Mouse (Mus musculus) kidney, postnatal 0 days (tissue): ENCODE results near the gene Dbp. TPM values are rescaled to one million over a fixed set of nuclear protein-coding genes. Genes with fewer than 3 reads are reported as not detected.
A peak's percentile ranks its signal among the peaks of the same experiment; 100 is the strongest.

ENCODE experiments used
- ATAC-seq: fragments of 200-750 bp; cut with Nextera tagmentation; replicated peaks from 2 replicates; pipeline ENCODE4 v1.8.0; 2017; ENCODE audit warnings: low read depth, moderate number of reproducible peaks, moderate TSS enrichment, moderate library complexity; ENCODE audit not compliant: low FRiP score
- DNase-seq: peaks from one replicate; pipeline ENCODE4 v3.0.0-alpha.2; 2016; ENCODE audit warnings: low spot score
- H3K27ac ChIP-seq: fragments of 300-500 bp; sonication (generic); 2 replicates; pipeline ENCODE4 v1.5.1; 2014; ENCODE audit warnings: mild to moderate bottlenecking
- H3K27me3 ChIP-seq: fragments of 300-500 bp; sonication (generic); 2 replicates; pipeline ENCODE4 v1.6.1; 2014; ENCODE audit warnings: low read length, mixed read lengths; ENCODE audit not compliant: insufficient read depth
- H3K36me3 ChIP-seq: fragments of 300-500 bp; sonication (generic); 2 replicates; pipeline ENCODE4 v1.6.1; 2014; ENCODE audit warnings: low read length, mixed read lengths; ENCODE audit not compliant: insufficient read depth
- H3K4me1 ChIP-seq: fragments of 300-500 bp; sonication (generic); replicated peaks from 2 replicates; pipeline ENCODE4 v1.6.1; 2014; ENCODE audit warnings: antibody characterized with exemption, low read length, mixed read lengths; ENCODE audit not compliant: insufficient read depth
- H3K4me2 ChIP-seq: fragments of 300-500 bp; sonication (generic); 2 replicates; pipeline ENCODE4 v1.6.1; 2014; ENCODE audit warnings: mild to moderate bottlenecking, low read length, moderate library complexity, mixed read lengths
- H3K4me3 ChIP-seq: fragments of 300-500 bp; sonication (generic); replicated peaks from 2 replicates; pipeline ENCODE4 v1.5.1; 2014; ENCODE audit warnings: low read depth, low read length
- H3K9ac ChIP-seq: fragments of 300-500 bp; sonication (generic); 2 replicates; pipeline ENCODE4 v1.6.1; 2014; ENCODE audit warnings: low read depth, low read length
- H3K9me3 ChIP-seq: fragments of 300-500 bp; sonication (generic); replicated peaks from 2 replicates; pipeline ENCODE4 v1.6.1; 2016; ENCODE audit warnings: low read length, inconsistent platforms, mixed read lengths
- CTCF ChIP-seq: IDR thresholded peaks from 2 replicates; pipeline ENCODE4 v1.5.1; 2016; ENCODE audit warnings: antibody characterized with exemption, low read depth, mild to moderate bottlenecking, moderate library complexity
- WGBS: fragments of 180-500 bp; shearing (Covaris S2); extraction: QIAGEN DNeasy Blood & Tissue Kit; methylation state at CpG from one replicate; pipeline ENCODE4 v1.1.7; 2014; 5-methylcytosine and 5-hydroxymethylcytosine counted together
- polyA plus RNA-seq: library from polyadenylated mRNA; unstranded; fragments of >200 nt; fragmentation: Nextera tagmentation; extraction: Ambion mirVana; gene quantifications from 2 replicates; pipeline ENCODE4 v1.2.1, GENCODE M21; 2015

Gene Dbp
- polyA plus RNA-seq, 1 experiment from 2014 or later, result 8.4 TPM

DNA sequence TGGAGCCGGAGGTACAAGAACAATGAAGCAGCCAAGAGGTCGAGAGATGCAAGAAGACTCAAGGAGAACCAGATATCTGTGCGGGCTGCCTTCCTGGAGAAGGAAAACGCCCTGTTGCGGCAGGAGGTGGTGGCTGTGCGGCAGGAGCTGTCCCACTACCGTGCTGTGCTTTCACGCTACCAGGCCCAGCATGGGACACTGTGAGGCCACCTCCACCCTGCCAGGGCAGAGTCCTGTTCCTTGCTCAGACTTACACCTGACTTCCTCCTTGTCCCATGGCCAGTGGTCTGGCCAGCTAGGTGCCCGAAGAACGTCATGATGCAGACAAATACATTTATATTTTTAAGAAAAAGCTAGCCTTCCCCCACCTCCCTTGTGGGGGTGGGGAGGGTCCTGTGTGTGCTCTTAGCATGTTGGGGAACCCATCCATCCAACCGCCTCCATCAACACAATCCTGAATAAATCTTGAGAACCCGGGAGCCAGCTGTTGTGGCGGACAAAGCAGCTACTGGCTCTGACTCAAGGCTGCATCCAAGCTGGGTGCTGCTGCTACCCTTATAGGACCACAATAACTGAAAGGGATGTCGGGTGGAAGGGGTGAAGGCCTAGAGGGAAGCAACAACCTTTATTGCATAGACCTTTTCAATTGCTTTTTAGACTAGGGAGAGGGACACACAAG, 4.9 kb downstream of the Dbp start:
- no peak for ATAC-seq
- Histone ChIP-seq H3K27ac (no peak overlapping the region), H3K4me2 (no peak overlapping the region), H3K4me3 (no peak overlapping the region), H3K36me3 (peaks cover 38% of the 10 kb centered on the region), H3K4me1 (peaks cover 18% of the 10 kb centered on the region), H3K9ac (no peak overlapping the region), H3K27me3 (no peaks in the 10 kb centered on the region), H3K9me3 (no peaks in the 10 kb centered on the region)
- WGBS, result 76% methylated on average over 14 of the region's 14 CpGs
- no peak for TF ChIP-seq CTCF
- no peak for DNase-seq

DNA sequence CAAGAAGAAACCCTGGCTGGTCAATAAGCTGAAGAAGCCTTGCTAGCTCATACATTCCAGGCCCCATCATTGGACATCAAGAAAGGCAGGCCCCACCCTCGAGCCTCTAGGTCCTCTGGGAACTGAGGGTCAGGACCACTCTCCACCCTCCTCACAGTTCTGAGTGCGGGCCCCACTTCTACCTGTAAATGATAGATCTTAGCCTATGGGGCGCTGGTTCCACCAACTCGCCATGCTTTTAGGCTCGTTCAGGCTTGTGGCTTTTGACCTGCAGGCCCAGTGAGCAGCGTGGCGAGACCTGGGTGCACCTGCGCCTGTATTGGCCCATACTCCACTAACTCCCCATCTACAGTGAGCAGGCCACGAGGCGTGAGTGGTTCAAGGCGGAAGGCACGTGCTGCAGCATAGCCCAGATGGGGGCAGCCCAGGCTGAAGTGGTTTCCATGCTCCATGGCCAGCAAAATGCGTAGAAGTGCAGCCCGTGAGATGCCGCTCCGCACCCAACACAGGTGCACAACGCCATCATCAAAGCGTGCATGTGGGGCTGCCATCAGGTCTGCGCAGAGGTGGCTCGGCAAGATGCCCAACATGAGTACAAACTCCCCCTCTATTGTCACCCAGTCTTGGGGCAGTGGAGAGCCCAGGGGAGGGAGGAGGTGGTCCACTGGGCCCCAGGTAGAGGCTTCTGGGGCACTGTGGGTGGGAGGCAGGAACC, 5.7 kb downstream of the Dbp start:
- H3K4me3 ChIP-seq, result no peak overlapping the region
- no peaks in the 10 kb centered on the region for H3K9me3 ChIP-seq
- no peaks in the 10 kb centered on the region for H3K27me3 ChIP-seq
- H3K4me1 ChIP-seq, result peaks cover 18% of the 10 kb centered on the region
- TF ChIP-seq CTCF, result no peak
- no peak overlapping the region for H3K9ac ChIP-seq
- DNase-seq, result no peak
- H3K36me3 ChIP-seq, result peaks cover 38% of the 10 kb centered on the region
- no peak for ATAC-seq
- no peak overlapping the region for H3K4me2 ChIP-seq
- no peak overlapping the region for H3K27ac ChIP-seq
- WGBS, result 87% methylated on average over 20 of the region's 20 CpGs

DNA sequence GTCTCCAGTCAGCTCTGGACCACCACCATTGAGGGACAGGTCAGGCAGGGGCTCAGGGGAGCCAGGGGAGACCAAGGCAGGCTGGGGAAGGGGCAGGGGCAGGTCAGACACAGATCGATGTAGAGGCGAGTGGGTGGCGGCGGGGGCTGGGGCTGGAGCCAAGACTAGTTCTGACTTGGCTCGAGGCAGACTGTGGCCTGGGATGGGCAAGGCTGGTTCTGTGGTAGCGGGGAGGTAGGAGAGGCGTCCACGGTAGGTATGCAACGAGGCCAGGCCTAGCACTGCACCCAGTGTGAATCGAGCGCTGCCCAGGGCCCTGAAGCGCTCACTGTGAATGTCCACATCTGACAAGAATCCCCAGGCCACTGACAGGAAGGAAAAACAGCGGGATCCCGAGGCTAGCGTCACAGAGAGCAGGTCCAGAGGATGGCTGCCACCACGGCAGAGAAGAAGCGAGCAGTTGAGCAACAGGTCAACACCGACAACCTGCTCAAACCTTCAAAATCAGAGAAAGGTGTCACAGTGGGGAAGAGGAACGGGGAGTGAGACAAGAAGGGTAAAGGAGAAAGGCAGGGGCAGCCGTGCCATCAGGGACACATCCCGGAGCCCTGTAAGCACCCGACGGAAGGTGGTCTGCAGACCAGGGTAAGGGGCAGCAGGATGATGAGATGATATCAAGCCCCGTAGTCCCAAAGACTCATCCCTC, 6.6 kb downstream of the Dbp start:
- no peak overlapping the region for H3K27ac ChIP-seq
- H3K9ac ChIP-seq, result no peak overlapping the region
- ATAC-seq, result no peak
- 89% methylated on average over 24 of the region's 24 CpGs for WGBS
- no peaks in the 10 kb centered on the region for H3K9me3 ChIP-seq
- H3K4me3 ChIP-seq, result no peak overlapping the region
- no peak for TF ChIP-seq CTCF
- H3K36me3 ChIP-seq, result peaks cover 38% of the 10 kb centered on the region
- H3K27me3 ChIP-seq, result no peaks in the 10 kb centered on the region
- H3K4me2 ChIP-seq, result no peak overlapping the region
- no peak for DNase-seq
- H3K4me1 ChIP-seq, result peaks cover 21% of the 10 kb centered on the region

DNA sequence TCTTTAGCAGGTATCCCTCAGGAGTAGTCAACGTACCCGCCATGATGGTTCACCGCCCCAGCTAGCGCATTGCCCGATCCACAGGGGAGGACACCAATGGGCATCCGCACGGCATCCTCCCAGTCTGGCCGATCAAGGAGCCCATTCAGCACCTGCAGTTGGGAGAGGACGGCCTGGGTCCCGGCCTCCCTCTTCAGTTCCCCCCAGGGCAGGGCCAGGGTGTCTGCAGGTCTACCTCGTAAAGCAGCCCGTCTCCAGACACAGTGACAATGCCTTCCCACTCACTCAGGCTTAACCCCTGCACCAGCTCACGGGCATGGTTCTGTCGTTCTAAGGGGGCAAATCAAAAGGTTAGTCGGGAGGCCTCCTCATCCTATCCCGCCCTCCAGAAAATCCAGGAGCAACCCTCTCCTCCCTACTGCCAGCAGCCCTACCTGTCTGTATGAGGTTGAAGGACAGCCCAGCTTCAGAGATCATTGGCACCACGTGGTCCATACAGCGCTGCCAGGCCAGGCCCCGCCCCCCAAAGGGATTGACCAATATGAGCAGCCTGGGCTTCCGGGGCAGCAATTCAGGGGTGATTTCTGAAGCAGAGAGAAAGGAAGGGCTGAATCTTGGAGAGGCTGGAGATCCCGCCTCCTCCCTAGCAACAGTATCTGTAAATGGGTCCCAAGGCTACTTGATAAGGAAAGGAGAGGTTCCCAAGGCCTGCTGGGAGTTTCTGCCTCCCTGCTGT, 7.3 kb downstream of the Dbp start:
- no peaks in the 10 kb centered on the region for H3K9me3 ChIP-seq
- WGBS, result 87% methylated on average over 21 of the region's 21 CpGs
- DNase-seq, result no peak
- H3K36me3 ChIP-seq, result peaks cover 38% of the 10 kb centered on the region
- no peaks in the 10 kb centered on the region for H3K27me3 ChIP-seq
- no peak overlapping the region for H3K4me3 ChIP-seq
- peaks cover 24% of the 10 kb centered on the region for H3K4me1 ChIP-seq
- H3K9ac ChIP-seq, result no peak overlapping the region
- no peak overlapping the region for H3K27ac ChIP-seq
- H3K4me2 ChIP-seq, result no peak overlapping the region
- no peak for ATAC-seq
- no peak for TF ChIP-seq CTCF

DNA sequence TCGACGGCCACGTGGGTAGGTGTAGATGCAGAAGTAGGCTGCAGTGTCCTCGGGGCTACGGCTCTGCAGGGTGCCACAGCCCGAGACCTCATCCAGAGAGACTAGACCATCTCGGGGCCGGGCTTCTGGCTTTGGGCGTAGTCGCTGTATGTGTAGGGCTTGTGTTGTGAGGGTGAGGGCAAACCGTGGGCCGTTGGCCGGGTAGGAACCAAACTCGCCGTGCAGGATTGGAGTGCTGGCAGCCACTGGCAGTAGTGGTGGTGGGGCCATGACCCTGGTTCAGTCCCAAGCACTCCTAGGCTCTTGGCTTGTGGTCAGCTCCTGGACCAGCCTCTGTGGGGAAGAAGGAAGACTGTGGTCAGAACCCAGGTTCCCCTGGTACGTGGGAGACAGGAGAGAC, 8.5 kb downstream of the Dbp start:
- WGBS, result 91% methylated on average over 16 of the region's 16 CpGs
- H3K4me3 ChIP-seq, result no peak overlapping the region
- H3K9ac ChIP-seq, result no peak overlapping the region
- no peaks in the 10 kb centered on the region for H3K9me3 ChIP-seq
- DNase-seq, result no peak
- ATAC-seq, result no peak
- no peak for TF ChIP-seq CTCF
- H3K4me2 ChIP-seq, result no peak overlapping the region
- peaks cover 38% of the 10 kb centered on the region for H3K36me3 ChIP-seq
- H3K27me3 ChIP-seq, result no peaks in the 10 kb centered on the region
- H3K27ac ChIP-seq, result peak overlapping the region; percentile 42; the same call in 1 of the 2 replicates
- peaks cover 17% of the 10 kb centered on the region for H3K4me1 ChIP-seq
